Mouse (Mus musculus): ENCODE measurements at regions not wholly inside any gene's neighbourhood (a gene's known extent, or its start where the extent isn't known, plus 50 kb on each side); places are given as distances from the start of the nearest gene placed in this dataset.

GRCm38 (mm10) chr15:29026219-29026618, 822.7 kb downstream of the Dnah5 start:
- DNase-seq (ENCODE audit: extremely low read depth, low read depth): peak; percentile 12

- DNase-seq (ENCODE audit: extremely low read depth, low read depth): no peak
These were observed 835.4 kb downstream of the Dnah5 start for GRCm38 (mm10) chr15:29038903-29039302.

- peak; percentile 18 for DNase-seq (ENCODE audit: extremely low read depth, low read depth)
These were observed 847.6 kb downstream of the Dnah5 start for GRCm38 (mm10) chr15:29051166-29051565.

GRCm38 (mm10) chr15:29051787-29052186, 848.2 kb downstream of the Dnah5 start:
- no peak for DNase-seq (ENCODE audit: extremely low read depth, low read depth)

- no peak for DNase-seq (ENCODE audit: extremely low read depth, low read depth)
These were observed 857.5 kb downstream of the Dnah5 start for GRCm38 (mm10) chr15:29061016-29061415.

- DNase-seq (ENCODE audit: extremely low read depth, low read depth): no peak
These were observed 865.5 kb downstream of the Dnah5 start for GRCm38 (mm10) chr15:29069066-29069465.

GRCm38 (mm10) chr15:29077748-29078147, 874.2 kb downstream of the Dnah5 start:
- no peak for DNase-seq (ENCODE audit: extremely low read depth, low read depth)

GRCm38 (mm10) chr15:29104541-29104940, 901.0 kb downstream of the Dnah5 start:
- no peak for DNase-seq (ENCODE audit: extremely low read depth, low read depth)

- DNase-seq (ENCODE audit: extremely low read depth, low read depth): no peak
These were observed 943.1 kb downstream of the Dnah5 start for GRCm38 (mm10) chr15:29146631-29147030.

All from MEL-GATA-1-ER (cell line).